Mouse (Mus musculus) megakaryocyte, adult 5-6 weeks (primary cell): ENCODE measurements around the gene Ubald2. TPM values are rescaled to one million over a fixed set of nuclear protein-coding genes. Genes with fewer than 3 reads are reported as not detected.

Source experiments
- ATAC-seq: 2 replicates; pipeline ENCODE4 v1.8.0; 2016; ENCODE audit warnings: mild to moderate bottlenecking, inconsistent platforms; ENCODE audit not compliant: poor library complexity, severe bottlenecking
- total RNA-seq, 2 experiments: library from RNA; stranded (forward) in 1 of 2; stranded (reverse) in 1 of 2; fragments of 153-499, 151-499 nt in 1 of 2; fragments of 221-1000, 200-1000 nt in 1 of 2; gene quantifications; 2 replicates each; pipeline versions ENCODE4 v1.2.3 to v1.2.4; 2015 to 2017

Gene Ubald2
- total RNA-seq, 2 experiments from 2014 or later: 64.0 to 112 TPM

DNA sequence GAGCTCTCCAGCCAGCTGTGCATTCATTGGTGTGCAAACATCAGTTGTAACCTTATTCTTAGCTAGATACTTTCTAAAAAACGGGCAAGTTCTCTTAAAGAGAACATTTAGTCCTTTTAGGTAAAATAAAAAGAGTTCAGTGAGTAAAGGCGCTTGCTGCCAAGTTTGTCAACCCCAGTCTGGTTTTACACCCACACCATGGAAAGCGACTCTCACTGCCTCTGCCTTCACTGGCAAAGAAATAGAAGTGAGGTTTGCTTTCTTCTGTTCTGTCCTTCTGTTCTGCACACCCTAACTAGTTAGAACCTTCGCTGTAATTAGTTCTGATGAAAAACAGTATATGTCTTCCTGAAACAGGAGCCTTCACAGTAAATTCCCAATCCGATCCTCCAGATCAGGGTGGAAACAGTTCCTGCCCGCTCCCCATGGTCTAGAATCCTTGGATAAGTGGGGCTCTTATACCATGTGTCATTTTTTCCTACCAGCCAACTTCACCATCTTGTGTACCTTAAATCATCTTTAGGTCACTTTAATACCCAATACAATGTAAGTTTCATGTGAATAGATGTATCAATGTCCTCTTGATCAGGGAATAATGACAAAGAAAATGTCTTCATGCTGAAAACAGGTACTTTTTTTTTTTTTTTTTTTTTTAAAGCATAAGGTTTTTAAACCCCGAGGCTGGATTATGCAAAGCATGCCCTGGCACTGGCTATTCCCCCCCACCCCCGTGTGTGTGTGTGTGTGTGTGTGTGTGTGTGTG lies 1.1 kb upstream of the Ubald2 start:
- ATAC-seq: no peak

- no peak for ATAC-seq
Measured at GRCm38 (mm10) chr11:116434287-116434966, 533 bp downstream of the Ubald2 start.

- no peak for ATAC-seq
Measured at GRCm38 (mm10) chr11:116434967-116435752, 1.3 kb downstream of the Ubald2 start.

DNA sequence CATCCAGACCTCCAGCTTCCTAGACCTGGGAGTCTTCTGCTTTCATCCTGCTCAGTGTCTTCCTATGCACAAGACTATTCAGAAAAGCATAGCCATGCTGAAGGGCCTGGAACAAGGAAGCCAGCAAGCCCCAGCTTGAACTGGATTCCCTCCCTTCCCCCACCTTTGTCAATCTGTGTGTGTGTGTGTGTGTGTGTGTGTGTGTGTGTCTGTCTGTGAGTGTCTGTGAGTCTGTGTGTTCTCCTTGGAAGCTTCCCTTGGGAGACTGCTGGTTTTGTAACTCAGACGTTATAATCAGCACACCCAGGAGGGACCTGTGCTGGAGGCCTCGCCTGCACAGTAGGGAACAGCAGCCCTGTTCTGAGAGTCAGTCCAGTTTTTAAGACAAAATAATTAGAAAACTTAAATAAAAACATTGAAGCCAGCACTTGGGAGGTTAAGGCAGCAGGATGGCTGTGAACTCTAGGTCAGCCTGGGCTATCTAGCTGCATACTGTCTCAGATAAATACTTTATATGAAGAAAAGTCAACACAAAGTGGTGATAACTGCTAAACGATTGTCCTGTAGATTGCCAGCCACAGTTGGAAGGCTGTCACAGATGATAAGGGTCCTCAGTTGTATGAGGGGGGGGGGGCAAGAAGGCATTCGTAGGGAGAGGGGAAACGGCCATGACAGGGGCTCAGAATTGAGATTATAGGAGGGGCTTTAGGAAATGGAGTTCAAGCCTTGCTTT lies 2.3 kb downstream of the Ubald2 start:
- no peak for ATAC-seq

- peak; percentile 52 for ATAC-seq
Measured at GRCm38 (mm10) chr11:116436725-116437331, 2.9 kb downstream of the Ubald2 start.

GRCm38 (mm10) chr11:116437541-116437940 lies 3.6 kb downstream of the Ubald2 start:
- ATAC-seq: no peak

DNA sequence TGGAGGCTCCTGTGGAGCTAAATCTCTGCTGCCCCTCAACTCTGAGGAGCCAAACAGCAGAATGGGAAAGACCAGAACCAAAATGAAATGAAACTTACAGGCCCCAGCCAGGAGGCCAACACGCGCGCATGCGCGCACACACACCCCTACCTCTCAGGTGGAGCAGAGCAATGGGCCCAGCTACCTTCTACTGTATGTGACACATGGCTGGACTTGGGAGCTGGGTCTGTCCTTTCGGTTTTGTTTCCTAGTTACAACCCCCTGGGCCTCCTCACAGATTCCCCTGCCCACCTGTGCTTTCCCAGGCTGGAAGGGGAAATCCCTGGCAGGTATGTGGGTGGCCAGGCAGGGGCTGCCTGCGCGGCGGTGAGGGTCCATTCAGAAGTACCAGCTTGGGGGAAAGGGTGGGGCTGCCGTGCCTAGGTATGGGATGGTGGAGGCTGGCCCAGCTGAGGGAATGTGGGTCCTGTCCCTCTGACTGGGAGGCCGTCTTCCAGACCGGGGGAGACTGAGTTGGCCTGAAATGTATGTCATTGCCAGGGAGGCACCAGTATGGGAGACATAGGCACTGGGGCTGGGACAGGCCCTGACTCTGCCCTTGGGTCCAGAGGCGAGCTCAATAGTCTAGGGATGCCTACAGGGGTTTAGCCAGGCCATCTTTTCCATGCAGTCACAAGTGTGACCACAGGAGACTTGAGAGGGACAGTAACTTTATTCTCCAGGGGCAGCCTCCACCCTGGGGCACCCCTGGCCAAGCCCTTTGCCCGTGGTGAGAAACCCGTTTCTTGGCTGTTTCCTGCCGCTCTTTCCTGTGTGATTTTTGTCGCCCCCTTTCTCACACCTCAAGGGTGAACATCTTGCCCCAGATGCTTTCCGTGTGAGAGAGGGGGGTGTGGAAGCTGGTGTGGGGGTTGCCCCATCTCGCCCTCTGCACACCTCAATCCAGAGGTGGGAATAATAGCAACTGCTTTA lies 5.7 kb downstream of the Ubald2 start:
- no peak for ATAC-seq

GRCm38 (mm10) chr11:116440408-116441068 lies 6.6 kb downstream of the Ubald2 start:
- ATAC-seq: no peak

DNA sequence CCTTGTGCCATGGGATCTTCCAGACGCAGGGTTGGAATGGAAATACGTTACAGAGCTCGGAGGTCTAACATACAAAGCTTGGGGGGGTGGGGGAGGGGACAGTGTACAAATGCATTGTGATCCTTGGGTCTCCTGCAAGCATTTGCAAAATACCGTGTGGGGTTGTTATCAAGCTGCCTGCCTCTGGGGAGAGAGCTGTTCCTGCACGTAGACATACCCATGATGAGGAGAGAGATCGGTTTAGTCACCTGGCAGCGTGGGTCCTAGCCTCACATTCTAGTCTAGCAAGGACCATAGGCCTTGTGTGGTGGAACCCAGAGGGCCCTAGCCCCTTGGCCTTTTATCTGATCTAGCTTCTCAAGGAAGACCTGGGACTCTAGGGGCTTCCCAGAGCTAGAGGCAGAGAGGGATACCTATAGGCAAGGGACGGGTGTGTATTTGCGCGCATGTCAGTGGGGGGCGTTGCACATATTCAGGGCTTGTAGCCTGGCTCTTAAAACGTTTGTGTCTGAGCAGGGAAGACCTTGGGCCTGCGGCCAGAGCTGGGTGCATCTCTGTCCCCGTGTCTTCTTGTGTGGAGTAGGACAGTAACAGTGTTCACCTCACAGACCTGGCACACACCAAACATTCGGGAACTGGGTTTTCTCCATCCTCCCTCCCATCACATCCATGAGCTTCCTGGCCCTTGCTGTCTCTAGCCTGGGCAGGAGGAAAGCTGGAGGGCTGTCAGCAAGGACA lies 8.4 kb downstream of the Ubald2 start:
- no peak for ATAC-seq

DNA sequence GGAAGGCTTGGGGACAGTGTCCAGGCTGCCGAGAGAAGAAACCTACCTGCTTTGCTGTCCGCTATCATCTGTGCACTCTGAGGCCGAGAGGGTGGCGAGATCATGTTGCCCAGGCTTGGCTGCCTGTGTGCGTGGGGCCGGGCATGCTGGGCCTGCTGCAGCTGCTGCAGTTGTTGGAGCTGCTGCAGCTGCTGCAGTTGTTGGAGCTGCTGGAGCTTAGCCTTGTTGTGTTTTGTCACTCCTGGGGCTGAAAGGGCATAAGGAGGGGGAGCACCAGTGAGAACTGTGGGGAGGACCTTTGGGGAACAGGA lies 8.9 kb downstream of the Ubald2 start:
- no peak for ATAC-seq

DNA sequence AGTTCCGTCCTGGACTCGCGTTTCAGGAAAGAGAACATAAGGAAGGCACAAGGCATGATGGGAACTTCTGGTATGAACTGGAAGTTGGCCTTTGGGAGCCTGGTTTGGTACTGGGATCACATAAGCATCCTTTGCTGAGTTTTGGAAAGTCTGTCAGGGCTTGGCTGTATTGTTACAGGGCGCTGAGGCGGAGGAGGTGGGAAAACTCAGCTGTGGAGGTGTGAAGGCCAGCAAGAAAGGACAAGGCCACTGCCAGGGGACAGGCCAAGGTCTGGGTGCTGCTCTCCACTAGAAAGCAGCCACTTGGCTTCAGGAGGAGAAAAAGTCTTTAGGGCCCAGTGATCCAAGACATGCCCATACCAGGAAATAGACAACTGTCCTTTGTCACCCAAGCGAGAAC lies 9.4 kb downstream of the Ubald2 start:
- ATAC-seq: no peak

DNA sequence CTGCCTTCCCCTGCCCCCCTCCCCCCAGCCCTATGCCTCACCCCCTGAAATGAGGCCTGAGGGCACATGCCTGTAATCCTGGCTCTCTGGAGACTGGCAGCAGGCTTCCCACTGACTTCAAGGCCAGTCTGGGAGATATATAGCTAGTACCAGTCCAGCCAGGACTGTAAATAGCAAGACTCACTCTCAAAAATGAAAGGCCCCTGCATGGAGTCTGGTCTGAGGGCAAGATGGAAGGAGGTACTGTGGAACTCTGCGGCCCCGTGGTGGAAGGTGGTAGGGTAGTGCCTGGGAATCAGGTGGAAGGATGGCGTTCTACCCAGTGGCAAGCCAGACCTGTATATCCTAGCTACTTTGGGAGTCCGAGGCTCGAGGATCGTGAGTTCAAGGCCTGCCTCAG lies 10.0 kb downstream of the Ubald2 start:
- no peak for ATAC-seq

- ATAC-seq: peak; percentile 96
Measured at GRCm38 (mm10) chr11:116445596-116446307, 11.9 kb downstream of the Ubald2 start.

- no peak for ATAC-seq
Measured at GRCm38 (mm10) chr11:116446308-116446887, 12.5 kb downstream of the Ubald2 start.

- ATAC-seq: no peak
Measured at GRCm38 (mm10) chr11:116447822-116448221, 13.9 kb downstream of the Ubald2 start.

- no peak for ATAC-seq
Measured at GRCm38 (mm10) chr11:116449341-116449740, 15.4 kb downstream of the Ubald2 start.

GRCm38 (mm10) chr11:116453889-116454288 lies 20.0 kb downstream of the Ubald2 start:
- ATAC-seq: no peak
